Mouse (Mus musculus): ENCODE results near the gene Pbx4.

DNA sequence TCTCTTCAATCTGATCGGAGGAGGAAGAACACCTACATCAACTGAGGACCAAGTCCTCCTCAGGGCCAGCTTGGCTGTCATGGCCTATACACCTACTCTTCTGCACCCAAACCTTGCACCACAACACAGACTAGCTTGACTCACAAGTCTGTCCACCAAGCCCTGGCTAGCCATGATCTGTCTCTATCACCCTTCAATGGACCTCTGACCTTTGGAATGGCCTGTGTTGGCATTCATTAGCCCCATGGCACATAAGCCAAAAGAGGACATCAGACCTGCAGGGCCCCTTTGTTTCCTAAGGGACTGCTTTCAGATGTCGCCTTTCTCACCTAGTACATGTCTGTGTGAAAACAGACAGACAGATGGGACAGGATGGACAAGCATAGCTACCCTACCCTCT lies 88.8 kb downstream of the Pbx4 start:
- TF ChIP-seq POLR2A (IDR thresholded peaks at IDR 0.05; ENCODE audit: insufficient read depth, low read depth, low read length) (no peak), CTCF (IDR thresholded peaks at IDR 0.05; ENCODE audit: insufficient read depth, low read depth, low read length) (no peak)

Data from olfactory bulb, adult 2 months (tissue).